Mouse (Mus musculus) embryonic fibroblast, embryonic 13.5 days (primary cell): ENCODE measurements around the gene Rsrp1. TPM values are rescaled to one million over a fixed set of nuclear protein-coding genes. Genes with fewer than 3 reads are reported as not detected.
"Not testable (repeated sequence)": the region's sequence is repeated elsewhere in the genome, so short reads cannot be mapped to it uniquely, and the experiment has no call there.

Source experiments
- H3K27ac ChIP-seq: 2 replicates; pipeline ENCODE4 v1.5.1; 2012; ENCODE audit warnings: low read length, control low read depth, inconsistent platforms; ENCODE audit not compliant: insufficient read depth
- H3K4me1 ChIP-seq: 2 replicates; pipeline ENCODE4 v1.6.1; 2011; ENCODE audit warnings: low read length; ENCODE audit not compliant: control insufficient read depth, insufficient read depth
- H3K4me3 ChIP-seq: 2 replicates; pipeline ENCODE4 v1.5.1; 2011; ENCODE audit warnings: mild to moderate bottlenecking, control low read depth, low read length; ENCODE audit not compliant: insufficient read depth
- CTCF ChIP-seq: IDR thresholded peaks from 2 replicates; pipeline ENCODE4 v1.5.1; 2011; ENCODE audit warnings: mild to moderate bottlenecking, control low read depth, low read length, moderate library complexity, borderline replicate concordance; ENCODE audit not compliant: insufficient read depth
- POLR2A ChIP-seq: IDR thresholded peaks from 2 replicates; pipeline ENCODE4 v1.6.1; 2011; ENCODE audit warnings: low read depth, mild to moderate bottlenecking, control low read depth, low read length, moderate library complexity
- polyA plus RNA-seq: library from polyadenylated mRNA; stranded (reverse); fragments of >200 nt; gene quantifications from 2 replicates; pipeline ENCODE4 v1.2.4, GENCODE M21; 2011; ENCODE audit warnings: low read depth; ENCODE audit not compliant: missing spikeins, insufficient read length

The Rsrp1 gene
- 257 and 312 TPM in 2 replicates for polyA plus RNA-seq

GRCm38 (mm10) chr4:134923258-134924018 is at the start of gene Rsrp1:
Gene Rsrp1 (plus strand): TSS chr4:134923592.
- peaks cover 5% of the 10 kb centered on the region; the same call in 1 of the 2 replicates for H3K4me1 ChIP-seq
- peak within 1 kb of the TSS; percentile 92 for H3K4me3 ChIP-seq
- TF ChIP-seq CTCF (no peak), POLR2A (peak; percentile 100)
- H3K27ac ChIP-seq: peak within 1 kb of the TSS; percentile 81

- H3K4me3 ChIP-seq: no peak overlapping the region
- no peak for TF ChIP-seq POLR2A
- TF ChIP-seq CTCF: no peak
- no peaks in the 10 kb centered on the region for H3K4me1 ChIP-seq
- no peak overlapping the region for H3K27ac ChIP-seq
These were observed 47.2 kb upstream of the Rsrp1 start for GRCm38 (mm10) chr4:134876171-134876570.

- H3K27ac ChIP-seq: no peak overlapping the region
- H3K4me3 ChIP-seq: peak overlapping the region; percentile 41
- no peaks in the 10 kb centered on the region for H3K4me1 ChIP-seq
- TF ChIP-seq POLR2A: no peak
- TF ChIP-seq CTCF: peak; percentile 86
These were observed 43.9 kb upstream of the Rsrp1 start for GRCm38 (mm10) chr4:134879410-134879981.

- Histone ChIP-seq H3K27ac (no peak overlapping the region), H3K4me1 (no peaks in the 10 kb centered on the region), H3K4me3 (no peak overlapping the region)
- TF ChIP-seq POLR2A: no peak
- peak; percentile 28; the same call in 1 of the 2 replicates for TF ChIP-seq CTCF
These were observed 43.4 kb upstream of the Rsrp1 start for GRCm38 (mm10) chr4:134880041-134880440.

GRCm38 (mm10) chr4:134883266-134883665 is 40.1 kb upstream of the Rsrp1 start:
- Histone ChIP-seq H3K27ac (no peak overlapping the region), H3K4me3 (no peak overlapping the region), H3K4me1 (no peaks in the 10 kb centered on the region)
- TF ChIP-seq POLR2A (no peak), CTCF (peak; percentile 47; the same call in 1 of the 2 replicates)

- TF ChIP-seq CTCF (no peak), POLR2A (no peak)
- H3K27ac ChIP-seq: no peak overlapping the region
- no peaks in the 10 kb centered on the region for H3K4me1 ChIP-seq
- H3K4me3 ChIP-seq: no peak overlapping the region
These were observed 39.6 kb upstream of the Rsrp1 start for GRCm38 (mm10) chr4:134883808-134884207.

- Histone ChIP-seq H3K27ac (no peak overlapping the region), H3K4me1 (no peaks in the 10 kb centered on the region), H3K4me3 (no peak overlapping the region)
- no peak for TF ChIP-seq CTCF
- TF ChIP-seq POLR2A: no peak
These were observed 39.0 kb upstream of the Rsrp1 start for GRCm38 (mm10) chr4:134884364-134884763.

- H3K27ac ChIP-seq: no peak overlapping the region
- H3K4me3 ChIP-seq: no peak overlapping the region
- H3K4me1 ChIP-seq: no peaks in the 10 kb centered on the region
These were observed 31.3 kb upstream of the Rsrp1 start for GRCm38 (mm10) chr4:134892096-134892495.

GRCm38 (mm10) chr4:134897256-134897655 is 26.1 kb upstream of the Rsrp1 start:
- TF ChIP-seq POLR2A: no peak
- Histone ChIP-seq H3K4me1 (no peaks in the 10 kb centered on the region), H3K27ac (no peak overlapping the region), H3K4me3 (no peak overlapping the region)

More at GRCm38 (mm10) chr4:134892096-134892495, 31.3 kb upstream of the Rsrp1 start:
- TF ChIP-seq CTCF (no peak), POLR2A (no peak)

GRCm38 (mm10) chr4:134901126-134901525 is 22.3 kb upstream of the Rsrp1 start:
- no peak overlapping the region for H3K27ac ChIP-seq
- no peak overlapping the region for H3K4me3 ChIP-seq
- no peak for TF ChIP-seq CTCF
- no peak for TF ChIP-seq POLR2A
- H3K4me1 ChIP-seq: no peaks in the 10 kb centered on the region

- Histone ChIP-seq H3K4me1 (no peaks in the 10 kb centered on the region), H3K27ac (no peak overlapping the region), H3K4me3 (no peak overlapping the region)
- TF ChIP-seq POLR2A (no peak), CTCF (no peak)
These were observed 20.3 kb upstream of the Rsrp1 start for GRCm38 (mm10) chr4:134903046-134903445.

- H3K4me1 ChIP-seq, H3K27ac ChIP-seq, H3K4me3 ChIP-seq: not testable (repeated sequence)
These were observed 12.0 kb upstream of the Rsrp1 start for GRCm38 (mm10) chr4:134911406-134911805.
